Mouse (Mus musculus) kidney, postnatal 0 days (tissue): ENCODE results near the gene Setd7. TPM values are rescaled to one million over a fixed set of nuclear protein-coding genes. Genes with fewer than 3 reads are reported as not detected.
A peak's percentile ranks its signal among the peaks of the same experiment; 100 is the strongest.

ENCODE experiments used
- ATAC-seq: fragments of 200-750 bp; cut with Nextera tagmentation; replicated peaks from 2 replicates; pipeline ENCODE4 v1.8.0; 2017; ENCODE audit warnings: low read depth, moderate number of reproducible peaks, moderate TSS enrichment, moderate library complexity; ENCODE audit not compliant: low FRiP score
- DNase-seq: peaks from one replicate; pipeline ENCODE4 v3.0.0-alpha.2; 2016; ENCODE audit warnings: low spot score
- H3K27ac ChIP-seq: fragments of 300-500 bp; sonication (generic); 2 replicates; pipeline ENCODE4 v1.5.1; 2014; ENCODE audit warnings: mild to moderate bottlenecking
- H3K27me3 ChIP-seq: fragments of 300-500 bp; sonication (generic); 2 replicates; pipeline ENCODE4 v1.6.1; 2014; ENCODE audit warnings: low read length, mixed read lengths; ENCODE audit not compliant: insufficient read depth
- H3K36me3 ChIP-seq: fragments of 300-500 bp; sonication (generic); 2 replicates; pipeline ENCODE4 v1.6.1; 2014; ENCODE audit warnings: low read length, mixed read lengths; ENCODE audit not compliant: insufficient read depth
- H3K4me1 ChIP-seq: fragments of 300-500 bp; sonication (generic); replicated peaks from 2 replicates; pipeline ENCODE4 v1.6.1; 2014; ENCODE audit warnings: antibody characterized with exemption, low read length, mixed read lengths; ENCODE audit not compliant: insufficient read depth
- H3K4me2 ChIP-seq: fragments of 300-500 bp; sonication (generic); 2 replicates; pipeline ENCODE4 v1.6.1; 2014; ENCODE audit warnings: mild to moderate bottlenecking, low read length, moderate library complexity, mixed read lengths
- H3K4me3 ChIP-seq: fragments of 300-500 bp; sonication (generic); replicated peaks from 2 replicates; pipeline ENCODE4 v1.5.1; 2014; ENCODE audit warnings: low read depth, low read length
- H3K9ac ChIP-seq: fragments of 300-500 bp; sonication (generic); 2 replicates; pipeline ENCODE4 v1.6.1; 2014; ENCODE audit warnings: low read depth, low read length
- H3K9me3 ChIP-seq: fragments of 300-500 bp; sonication (generic); replicated peaks from 2 replicates; pipeline ENCODE4 v1.6.1; 2016; ENCODE audit warnings: low read length, inconsistent platforms, mixed read lengths
- CTCF ChIP-seq: IDR thresholded peaks from 2 replicates; pipeline ENCODE4 v1.5.1; 2016; ENCODE audit warnings: antibody characterized with exemption, low read depth, mild to moderate bottlenecking, moderate library complexity
- WGBS: fragments of 180-500 bp; shearing (Covaris S2); extraction: QIAGEN DNeasy Blood & Tissue Kit; methylation state at CpG from one replicate; pipeline ENCODE4 v1.1.7; 2014; 5-methylcytosine and 5-hydroxymethylcytosine counted together
- polyA plus RNA-seq: library from polyadenylated mRNA; unstranded; fragments of >200 nt; fragmentation: Nextera tagmentation; extraction: Ambion mirVana; gene quantifications from 2 replicates; pipeline ENCODE4 v1.2.1, GENCODE M21; 2015

The Setd7 gene
- polyA plus RNA-seq, 1 experiment from 2014 or later: 2.0 TPM

GRCm38 (mm10) chr3:51577816-51578749 is 17.4 kb upstream of the Setd7 start:
- H3K36me3 ChIP-seq: no peaks in the 10 kb centered on the region
- WGBS: 61% methylated on average over 12 of the region's 12 CpGs
- no peaks in the 10 kb centered on the region for H3K4me1 ChIP-seq
- ATAC-seq (peak; percentile 65; the same call in 1 of the 2 replicates), DNase-seq (peak; percentile 28)
- TF ChIP-seq CTCF: no peak
- no peak overlapping the region for H3K9ac ChIP-seq
- H3K9me3 ChIP-seq: no peaks in the 10 kb centered on the region
- peak overlapping the region; percentile 66 for H3K27ac ChIP-seq
- no peaks in the 10 kb centered on the region for H3K27me3 ChIP-seq
- H3K4me2 ChIP-seq: no peak overlapping the region
- H3K4me3 ChIP-seq: no peak overlapping the region

DNA sequence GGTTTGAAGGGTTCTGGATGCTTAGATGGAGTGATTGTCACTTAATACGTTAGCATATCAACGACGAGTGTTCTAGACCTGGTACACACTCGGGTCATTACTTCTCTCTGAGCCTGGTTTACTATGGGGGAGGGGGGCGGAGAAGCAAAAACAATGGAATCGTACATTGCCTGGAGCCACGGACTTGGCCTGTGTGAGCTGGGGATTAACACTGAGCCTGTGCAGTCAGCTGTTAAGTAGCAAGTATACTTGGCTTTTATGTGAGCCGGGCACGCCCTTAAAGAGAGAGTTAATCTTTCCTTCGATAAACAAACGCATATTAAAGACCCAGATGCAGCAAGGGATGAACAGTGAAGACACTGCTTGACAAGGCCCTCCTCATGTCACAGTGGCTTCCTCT is 16.7 kb upstream of the Setd7 start:
- WGBS: 41% methylated on average over 11 of the region's 11 CpGs
- H3K27ac ChIP-seq: peak overlapping the region; percentile 48; the same call in 1 of the 2 replicates
- ATAC-seq: peak; percentile 58; the same call in 1 of the 2 replicates

GRCm38 (mm10) chr3:51573915-51574314 is 13.2 kb upstream of the Setd7 start:
- ATAC-seq (no peak), DNase-seq (no peak)
- no peak overlapping the region for H3K9ac ChIP-seq
- no peaks in the 10 kb centered on the region for H3K27me3 ChIP-seq
- H3K27ac ChIP-seq: no peak overlapping the region
- H3K36me3 ChIP-seq: no peaks in the 10 kb centered on the region
- no peak overlapping the region for H3K4me3 ChIP-seq
- H3K9me3 ChIP-seq: no peaks in the 10 kb centered on the region
- WGBS: 84% methylated on average over 9 of the region's 9 CpGs
- no peak for TF ChIP-seq CTCF
- no peak overlapping the region for H3K4me2 ChIP-seq
- H3K4me1 ChIP-seq: no peaks in the 10 kb centered on the region

More for the DNA sequence above, 16.7 kb upstream of the Setd7 start:
- Histone ChIP-seq H3K27me3 (no peaks in the 10 kb centered on the region), H3K4me1 (no peaks in the 10 kb centered on the region), H3K9ac (no peak overlapping the region), H3K36me3 (no peaks in the 10 kb centered on the region), H3K4me2 (no peak overlapping the region), H3K4me3 (no peak overlapping the region), H3K9me3 (no peaks in the 10 kb centered on the region)
- no peak for DNase-seq
- no peak for TF ChIP-seq CTCF

DNA sequence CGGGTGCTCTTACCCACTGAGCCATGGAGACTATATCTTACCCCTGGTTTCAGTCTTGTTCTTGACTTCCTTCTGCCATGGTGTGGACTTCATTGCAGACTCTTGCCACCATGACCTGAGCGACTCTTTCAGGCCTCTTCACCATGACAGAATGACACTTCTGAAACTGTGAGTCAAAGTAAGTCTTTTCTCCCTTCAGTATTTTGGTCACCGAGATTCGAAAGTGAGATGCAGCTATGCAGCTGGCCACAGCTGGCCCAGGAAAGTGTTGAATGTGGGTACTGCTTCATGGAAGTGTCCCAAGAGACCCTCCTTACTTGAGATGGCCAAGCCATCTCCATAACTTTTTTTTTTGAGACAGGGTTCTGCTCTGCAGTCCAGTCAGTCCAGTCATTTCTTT is 9.5 kb upstream of the Setd7 start:
- WGBS: 97% methylated on average over 4 of the region's 4 CpGs
- H3K27me3 ChIP-seq: no peaks in the 10 kb centered on the region; the same call in 1 of the 2 replicates
- TF ChIP-seq CTCF: no peak
- no peaks in the 10 kb centered on the region for H3K9me3 ChIP-seq
- H3K27ac ChIP-seq: no peak overlapping the region
- 0 out of 2 replicates have a peak, but pooled peaks cover 7% of the 10 kb centered on the region for H3K4me1 ChIP-seq
- DNase-seq (no peak), ATAC-seq (no peak)
- no peaks in the 10 kb centered on the region for H3K36me3 ChIP-seq
- H3K9ac ChIP-seq: no peak overlapping the region
- no peak overlapping the region for H3K4me3 ChIP-seq
- H3K4me2 ChIP-seq: no peak overlapping the region

GRCm38 (mm10) chr3:51561993-51562385 is 1.3 kb upstream of the Setd7 start:
- DNase-seq: no peak
- Histone ChIP-seq H3K9ac (no peak overlapping the region), H3K27ac (no peak overlapping the region), H3K27me3 (no peaks in the 10 kb centered on the region), H3K4me1 (peaks cover 11% of the 10 kb centered on the region; the same call in 1 of the 2 replicates), H3K4me3 (peak overlapping the region; percentile 82; the same call in 1 of the 2 replicates), H3K9me3 (no peaks in the 10 kb centered on the region), H3K36me3 (no peaks in the 10 kb centered on the region), H3K4me2 (peak overlapping the region; percentile 93)
- 62% methylated on average over 6 of the region's 6 CpGs for WGBS
- no peak for TF ChIP-seq CTCF
- no peak for ATAC-seq

GRCm38 (mm10) chr3:51561109-51561992 is 672 bp upstream of the Setd7 start:
- DNase-seq (peak; percentile 83), ATAC-seq (peak; percentile 50)
- H3K36me3 ChIP-seq: no peaks in the 10 kb centered on the region
- H3K4me2 ChIP-seq: peak overlapping the region; percentile 93
- under 1% methylated on average over 32 of the region's 32 CpGs for WGBS
- H3K27ac ChIP-seq: peak overlapping the region; percentile 95
- peak; percentile 70 for TF ChIP-seq CTCF
- H3K4me3 ChIP-seq: peak overlapping the region; percentile 82
- peak overlapping the region; percentile 93 for H3K9ac ChIP-seq
- H3K9me3 ChIP-seq: no peaks in the 10 kb centered on the region
- peaks cover 6% of the 10 kb centered on the region; the same call in 1 of the 2 replicates for H3K4me1 ChIP-seq
- H3K27me3 ChIP-seq: no peaks in the 10 kb centered on the region
